Mouse (Mus musculus) midbrain, postnatal 0 days (tissue): ENCODE data around the gene Ago4. TPM values are rescaled to one million over a fixed set of nuclear protein-coding genes. Genes with fewer than 3 reads are reported as not detected.
"Not testable (repeated sequence)": the region's sequence is repeated elsewhere in the genome, so short reads cannot be mapped to it uniquely, and the experiment has no call there.

Experiments
- ATAC-seq: fragments of 200-750 bp; cut with Nextera tagmentation; 2 replicates; pipeline ENCODE4 v1.8.0; 2017; ENCODE audit warnings: moderate number of reproducible peaks, mild to moderate bottlenecking, moderate TSS enrichment, moderate library complexity; ENCODE audit not compliant: low FRiP score
- DNase-seq: peaks from one replicate; pipeline ENCODE4 v3.0.0-alpha.2; 2015; ENCODE audit warnings: low spot score
- H3K27ac ChIP-seq: fragments of 300-500 bp; sonication (generic); 2 replicates; pipeline ENCODE4 v1.5.1; 2014; ENCODE audit warnings: low read depth, mild to moderate bottlenecking, low read length, mixed read lengths
- H3K27me3 ChIP-seq: fragments of 300-500 bp; sonication (generic); 2 replicates; pipeline ENCODE4 v1.6.1; 2014; ENCODE audit warnings: low read length, control low read depth, mixed read lengths; ENCODE audit not compliant: insufficient read depth
- H3K36me3 ChIP-seq: fragments of 300-500 bp; sonication (generic); 2 replicates; pipeline ENCODE4 v1.6.1; 2014; ENCODE audit warnings: low read length, control low read depth, mixed read lengths; ENCODE audit not compliant: insufficient read depth
- H3K4me1 ChIP-seq: fragments of 300-500 bp; sonication (generic); 2 replicates; pipeline ENCODE4 v1.6.1; 2014; ENCODE audit warnings: mild to moderate bottlenecking, control low read depth, antibody characterized with exemption, low read length, mixed read lengths; ENCODE audit not compliant: insufficient read depth
- H3K4me2 ChIP-seq: fragments of 300-500 bp; sonication (generic); 2 replicates; pipeline ENCODE4 v1.6.1; 2014; ENCODE audit warnings: low read depth, mild to moderate bottlenecking, low read length, mixed read lengths; ENCODE audit not compliant: poor library complexity, severe bottlenecking
- H3K4me3 ChIP-seq: fragments of 300-500 bp; sonication (generic); 2 replicates; pipeline ENCODE4 v1.5.1; 2014; ENCODE audit warnings: low read depth, mild to moderate bottlenecking, low read length, moderate library complexity
- H3K9ac ChIP-seq: fragments of 300-500 bp; sonication (generic); replicated peaks from 2 replicates; pipeline ENCODE4 v1.6.1; 2014; ENCODE audit warnings: mild to moderate bottlenecking, low read length, moderate library complexity, mixed read lengths; ENCODE audit not compliant: poor library complexity, severe bottlenecking
- H3K9me3 ChIP-seq: fragments of 300-500 bp; sonication (generic); 2 replicates; pipeline ENCODE4 v1.6.1; 2016; ENCODE audit warnings: low read length, control low read depth
- CTCF ChIP-seq: IDR thresholded peaks from 2 replicates; pipeline ENCODE4 v1.5.1; 2016; ENCODE audit warnings: antibody characterized with exemption, mild to moderate bottlenecking
- WGBS: fragments of 180-500 bp; shearing (Covaris S2); extraction: QIAGEN DNeasy Blood & Tissue Kit; methylation state at CpG from one replicate; pipeline ENCODE4 v1.1.7; 2014; 5-methylcytosine and 5-hydroxymethylcytosine counted together
- polyA plus RNA-seq: library from polyadenylated mRNA; unstranded; fragments of >200 nt; fragmentation: Nextera tagmentation; extraction: Ambion mirVana; gene quantifications from 2 replicates; pipeline ENCODE4 v1.2.1, GENCODE M21; 2015
- total RNA-seq: library from RNA; depleted of rRNA; stranded (reverse); fragments of >200 nt; gene quantifications from 2 replicates; pipeline ENCODE4 v1.2.3, GENCODE M21; 2014

The Ago4 gene
- total and polyA plus RNA-seq, 2 experiments from 2014 or later: 3.6 to 10.0 TPM

DNA sequence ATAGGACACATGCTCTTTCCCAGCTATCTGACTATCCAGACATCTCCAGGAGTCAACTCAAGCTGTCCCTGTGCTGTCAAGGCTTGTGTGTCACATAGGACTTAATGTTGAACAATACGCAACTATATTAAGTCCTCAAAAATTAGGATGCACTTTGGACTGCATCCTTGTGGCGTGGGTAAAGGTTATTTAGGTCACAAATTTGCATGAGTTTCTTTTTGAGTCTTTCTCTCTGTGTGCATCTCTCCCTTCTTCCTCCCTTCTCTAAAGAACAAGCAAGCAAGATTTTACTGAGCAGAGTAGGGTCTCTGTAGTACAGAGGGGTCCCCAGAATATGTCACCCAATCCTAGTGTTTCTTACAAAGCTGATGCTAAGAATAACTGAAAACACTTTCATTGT, 12.9 kb upstream of the Ago4 start:
- Histone ChIP-seq H3K27me3 (no peaks in the 10 kb centered on the region), H3K4me2 (no peak overlapping the region), H3K4me1 (no peaks in the 10 kb centered on the region), H3K4me3 (no peak overlapping the region), H3K9ac (no peak overlapping the region), H3K36me3 (no peaks in the 10 kb centered on the region), H3K27ac (no peak overlapping the region), H3K9me3 (no peaks in the 10 kb centered on the region)
- no peak for ATAC-seq
- no peak for DNase-seq
- WGBS: 78% methylated on average over 2 of the region's 2 CpGs
- no peak for TF ChIP-seq CTCF

DNA sequence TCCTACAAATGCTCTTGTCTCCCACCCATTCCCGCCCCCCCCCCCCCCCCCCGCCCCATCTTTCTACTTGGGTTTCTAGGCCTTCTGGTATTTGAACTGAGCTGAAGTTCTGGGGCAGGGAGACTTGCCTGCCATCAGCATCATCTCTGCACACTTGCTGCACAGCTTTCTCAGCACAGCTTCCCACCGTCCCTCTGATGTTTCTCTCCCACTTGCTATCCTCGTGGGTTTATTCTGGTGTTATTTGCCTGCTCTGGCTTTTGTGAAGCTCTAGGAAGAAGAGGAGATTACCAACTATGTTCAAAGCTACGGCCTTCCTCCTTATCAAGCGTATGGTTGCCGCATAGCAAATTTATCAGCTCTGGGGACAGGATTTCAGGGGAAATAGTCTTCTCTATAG, 12.4 kb upstream of the Ago4 start:
- 82% methylated on average over 5 of the region's 7 CpGs for WGBS
- no peak for TF ChIP-seq CTCF

DNA sequence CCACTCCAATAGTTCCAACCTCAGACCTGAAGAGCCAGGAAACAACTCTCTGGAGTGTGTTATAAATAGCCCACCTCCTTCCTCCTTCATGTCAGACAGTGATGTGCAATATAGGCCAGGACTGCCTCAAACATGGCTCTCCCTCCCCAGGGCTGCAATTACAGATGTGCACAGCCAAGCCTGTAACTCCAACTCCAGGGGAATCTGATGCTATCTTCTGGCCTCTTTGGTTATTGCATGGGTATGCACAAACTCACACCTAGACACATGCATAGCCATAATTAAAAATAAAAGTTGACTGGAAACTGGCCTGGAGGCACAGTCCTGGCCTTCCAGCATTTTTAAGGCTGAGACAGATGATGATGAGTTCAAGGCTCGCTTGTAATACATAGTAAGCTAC, 11.7 kb upstream of the Ago4 start:
- H3K4me2 ChIP-seq: no peak overlapping the region
- no peak for DNase-seq
- no peak overlapping the region for H3K9ac ChIP-seq
- no peak for TF ChIP-seq CTCF
- H3K36me3 ChIP-seq: no peaks in the 10 kb centered on the region
- 70% methylated on average over 1 of the region's 1 CpGs for WGBS
- H3K27me3 ChIP-seq: no peaks in the 10 kb centered on the region
- no peak overlapping the region for H3K27ac ChIP-seq
- H3K4me1 ChIP-seq: no peaks in the 10 kb centered on the region
- no peak for ATAC-seq
- no peaks in the 10 kb centered on the region for H3K9me3 ChIP-seq
- no peak overlapping the region for H3K4me3 ChIP-seq

More for the DNA sequence above, 12.4 kb upstream of the Ago4 start:
- no peak overlapping the region for H3K4me2 ChIP-seq
- no peaks in the 10 kb centered on the region for H3K9me3 ChIP-seq
- H3K27ac ChIP-seq: no peak overlapping the region
- DNase-seq: no peak
- H3K4me3 ChIP-seq: no peak overlapping the region
- H3K9ac ChIP-seq: no peak overlapping the region
- H3K27me3 ChIP-seq: no peaks in the 10 kb centered on the region
- ATAC-seq: no peak
- H3K36me3 ChIP-seq: no peaks in the 10 kb centered on the region
- H3K4me1 ChIP-seq: no peaks in the 10 kb centered on the region

DNA sequence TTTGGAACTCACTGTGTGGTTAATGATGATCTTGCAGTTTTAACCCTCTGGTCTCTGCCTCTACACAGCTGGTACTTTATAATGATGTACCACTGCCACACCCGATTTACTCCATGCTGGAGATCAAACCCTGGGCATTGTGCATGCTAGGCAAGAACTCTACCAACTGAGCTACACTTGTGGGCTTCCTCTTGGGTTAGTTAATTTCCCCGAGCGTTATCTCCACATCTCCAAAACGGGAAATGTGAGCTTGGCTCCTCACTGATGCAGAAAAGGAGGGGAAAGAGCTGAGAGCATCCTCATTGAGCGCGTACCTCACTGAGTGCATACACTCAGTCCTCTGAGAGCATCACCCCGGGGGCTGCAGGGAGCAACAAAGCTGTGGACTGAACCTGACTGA, 9.6 kb upstream of the Ago4 start:
- no peak for TF ChIP-seq CTCF
- no peak overlapping the region for H3K4me3 ChIP-seq
- H3K9me3 ChIP-seq: no peaks in the 10 kb centered on the region
- DNase-seq: no peak
- H3K36me3 ChIP-seq: no peaks in the 10 kb centered on the region
- H3K4me2 ChIP-seq: no peak overlapping the region
- no peak overlapping the region for H3K9ac ChIP-seq
- H3K4me1 ChIP-seq: no peaks in the 10 kb centered on the region
- ATAC-seq: no peak
- H3K27ac ChIP-seq: no peak overlapping the region
- H3K27me3 ChIP-seq: no peaks in the 10 kb centered on the region
- 66% methylated on average over 7 of the region's 7 CpGs for WGBS

DNA sequence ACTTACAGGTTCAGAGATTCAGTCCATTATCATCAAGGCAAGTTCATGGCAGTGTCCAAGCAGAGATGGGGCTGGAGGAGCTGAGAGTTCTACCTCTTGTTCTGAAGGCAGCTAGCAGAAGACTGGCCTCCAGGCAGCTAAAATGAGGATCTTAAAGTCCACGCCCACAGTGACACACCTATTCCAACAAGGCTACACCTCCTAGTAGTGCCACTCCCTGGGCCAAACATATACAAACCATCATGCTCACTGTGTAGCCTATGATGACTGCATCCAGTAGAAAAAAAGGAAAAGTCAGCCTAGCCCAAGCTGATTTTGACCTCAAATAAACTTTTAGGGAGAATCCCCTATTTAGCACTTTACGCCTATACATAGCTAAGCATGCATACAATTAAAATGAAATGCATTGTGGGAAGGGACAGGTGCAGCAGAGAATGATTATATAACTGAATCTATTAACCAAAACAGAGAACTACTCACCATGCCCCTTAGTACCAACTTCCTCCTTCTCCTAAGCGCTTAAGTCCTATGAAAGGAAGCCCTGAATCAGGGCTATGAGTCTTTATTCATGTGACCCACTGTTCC, 7.3 kb upstream of the Ago4 start:
- H3K36me3 ChIP-seq: no peaks in the 10 kb centered on the region
- TF ChIP-seq CTCF: no peak
- no peak overlapping the region for H3K4me3 ChIP-seq
- no peak overlapping the region for H3K9ac ChIP-seq
- H3K4me1 ChIP-seq: no peaks in the 10 kb centered on the region
- DNase-seq (no peak), ATAC-seq (no peak)
- H3K4me2 ChIP-seq: no peak overlapping the region
- H3K9me3 ChIP-seq: no peaks in the 10 kb centered on the region
- WGBS: 90% methylated on average over 3 of the region's 3 CpGs
- no peak overlapping the region for H3K27ac ChIP-seq
- no peaks in the 10 kb centered on the region for H3K27me3 ChIP-seq

DNA sequence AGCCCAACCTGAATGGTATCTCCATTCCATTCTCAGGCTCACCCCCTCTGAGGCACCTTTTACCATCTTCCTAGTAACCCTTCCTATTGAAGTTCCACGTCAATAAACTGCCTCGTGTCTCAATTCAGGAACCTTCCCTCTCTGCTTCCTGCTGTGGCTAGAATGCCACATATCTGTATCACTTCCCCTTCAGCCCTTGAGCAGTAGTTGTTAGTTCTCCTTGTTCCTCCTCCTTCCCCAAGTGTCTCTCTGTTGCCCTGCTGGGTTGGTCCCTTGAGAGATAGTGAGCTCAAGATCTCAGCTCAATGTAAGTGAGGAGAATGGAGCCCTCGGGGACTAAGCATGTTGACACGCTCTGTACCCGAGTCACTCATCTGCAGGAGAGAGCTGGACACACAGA, 3.6 kb upstream of the Ago4 start:
- Histone ChIP-seq H3K36me3 (no peaks in the 10 kb centered on the region), H3K9ac (no peak overlapping the region), H3K27ac (no peak overlapping the region), H3K9me3 (no peaks in the 10 kb centered on the region), H3K27me3 (no peaks in the 10 kb centered on the region), H3K4me1 (peaks cover 1% of the 10 kb centered on the region; the same call in 1 of the 2 replicates), H3K4me2 (no peak overlapping the region), H3K4me3 (no peak overlapping the region)
- 80% methylated on average over 5 of the region's 5 CpGs for WGBS
- no peak for TF ChIP-seq CTCF
- no peak for ATAC-seq
- no peak for DNase-seq

DNA sequence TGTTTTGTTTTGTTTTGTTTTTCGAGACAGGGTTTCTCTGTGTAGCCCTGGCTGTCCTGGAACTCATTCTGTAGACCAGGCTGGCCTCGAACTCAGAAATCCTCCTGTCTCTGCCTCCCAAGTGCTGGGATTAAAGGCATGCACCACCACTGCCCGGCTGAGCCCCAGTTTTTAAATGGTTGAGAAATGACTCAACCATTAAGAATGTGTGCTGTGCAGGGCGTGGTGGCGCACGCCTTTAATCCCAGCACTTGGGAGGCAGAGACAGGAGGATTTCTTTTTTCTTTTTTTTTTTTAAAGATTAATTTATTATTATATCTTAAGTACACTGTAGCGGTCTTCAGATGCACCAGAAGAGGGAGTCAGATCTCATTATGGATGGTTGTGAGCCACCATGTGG, 2.4 kb upstream of the Ago4 start:
- not testable (repeated sequence) for H3K27ac ChIP-seq, H3K4me3 ChIP-seq, H3K36me3 ChIP-seq, H3K9ac ChIP-seq, H3K4me2 ChIP-seq, H3K27me3 ChIP-seq, DNase-seq, ATAC-seq, H3K9me3 ChIP-seq
- peaks cover 11% of the 10 kb centered on the region for H3K4me1 ChIP-seq
- WGBS: 96% methylated on average over 7 of the region's 7 CpGs
